ENCODE assay signal across 9 mouse cellular contexts in the genomic region with DNA sequence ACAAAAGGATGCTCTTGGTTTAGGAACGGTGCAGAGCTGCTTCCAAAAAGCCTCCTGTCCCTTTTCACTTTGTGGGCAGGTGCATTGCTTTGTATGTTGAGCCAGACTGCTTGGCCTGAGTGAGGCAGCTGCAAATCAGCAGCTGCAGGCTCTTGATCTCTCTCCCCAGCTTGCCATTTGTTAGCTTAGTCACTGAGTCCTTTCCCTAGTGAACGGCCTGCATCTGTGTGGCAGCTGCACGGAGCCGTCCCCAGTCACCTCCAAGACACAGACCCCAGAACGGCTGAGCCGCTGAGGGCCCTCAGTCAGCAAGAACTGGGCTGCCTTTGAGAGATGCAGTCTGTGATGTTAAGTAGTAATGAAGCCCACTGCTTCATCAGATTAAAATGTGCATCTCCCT.
DNase-seq lines count a peak whose midpoint lies in the region; ATAC-seq and TF ChIP-seq lines count a peak whose summit lies in the region.
"Had no signal": no experiment of that assay in that cellular context is flagged by ENCODE, and none has a peak within 500 bp of the region (broad histone marks: within the 10 kb centered on the region; RNA-seq: fewer than 3 reads in every experiment).

No protein-coding gene starts in this region.

- no peaks in the 10 kb centered on the region for H3K27me3 ChIP-seq in embryonic facial prominence, embryonic 10.5 days (replicated peaks; ENCODE audit: low read depth, poor library complexity, severe bottlenecking)
- H3K27me3 ChIP-seq in hindbrain, embryonic 12.5 days: no peaks in the 10 kb centered on the region
- no peaks in the 10 kb centered on the region for H3K27me3 ChIP-seq in midbrain, embryonic 14.5 days (ENCODE audit: control insufficient read depth, insufficient read depth, low read length)
- H3K27me3 ChIP-seq in kidney, embryonic 15.5 days: no peaks in the 10 kb centered on the region

- 49% methylated on average over 6 of the region's 6 CpGs for WGBS in embryonic facial prominence, embryonic 10.5 days
- WGBS in hindbrain, embryonic 12.5 days: 15% methylated on average over 6 of the region's 6 CpGs
- 6% methylated on average over 6 of the region's 6 CpGs for WGBS in midbrain, embryonic 14.5 days
- WGBS in kidney, embryonic 15.5 days: 39% methylated on average over 6 of the region's 6 CpGs

- DNase-seq in brain, embryonic 14.5 days (ENCODE audit: low read depth): peak; percentile 85
- DNase-seq in embryonic facial prominence, embryonic 10.5 days (ENCODE audit: low spot score): peak; percentile 39
- peak; percentile 67 for DNase-seq in midbrain, embryonic 14.5 days
- DNase-seq in thymus, postnatal 14 days: no peak
- no peak for DNase-seq in left cerebral cortex, adult 9 months (ENCODE audit: low spot score in 2 of 2)
- DNase-seq: cerebellum, postnatal 14 days; kidney, adult 11 months had no signal

- 0 out of 2 replicates have a peak overlapping the region, but pooled peaks have one; percentile 57 for H3K27ac ChIP-seq in embryonic facial prominence, embryonic 10.5 days (replicated peaks)
- H3K27ac ChIP-seq in hindbrain, embryonic 12.5 days: peak overlapping the region; percentile 71
- H3K27ac ChIP-seq in midbrain, embryonic 14.5 days (replicated peaks; ENCODE audit: low read depth, low read length): peak overlapping the region; percentile 71
- H3K27ac ChIP-seq in kidney, embryonic 15.5 days: no peak overlapping the region

- H3K4me1 ChIP-seq in embryonic facial prominence, embryonic 10.5 days: peaks cover 13% of the 10 kb centered on the region
- peaks cover 30% of the 10 kb centered on the region for H3K4me1 ChIP-seq in hindbrain, embryonic 12.5 days
- peaks cover 25% of the 10 kb centered on the region for H3K4me1 ChIP-seq in midbrain, embryonic 14.5 days (ENCODE audit: control insufficient read depth, insufficient read depth, low read length)
- no peaks in the 10 kb centered on the region for H3K4me1 ChIP-seq in kidney, embryonic 15.5 days

- TF ChIP-seq CTCF in brain, embryonic 14.5 days (IDR thresholded peaks at IDR 0.05; ENCODE audit: borderline replicate concordance, extremely low read depth, insufficient read depth, insufficient read length): no peak

- H3K36me3 ChIP-seq in embryonic facial prominence, embryonic 10.5 days (replicated peaks): no peaks in the 10 kb centered on the region
- no peaks in the 10 kb centered on the region for H3K36me3 ChIP-seq in hindbrain, embryonic 12.5 days
- no peaks in the 10 kb centered on the region for H3K36me3 ChIP-seq in midbrain, embryonic 14.5 days (ENCODE audit: control insufficient read depth, insufficient read depth, low read length)
- H3K36me3 ChIP-seq in kidney, embryonic 15.5 days: no peaks in the 10 kb centered on the region

- ATAC-seq in hindbrain, embryonic 12.5 days (ENCODE audit: low FRiP score): peak; percentile 74
- peak; percentile 57; the same call in 1 of the 2 replicates for ATAC-seq in midbrain, embryonic 14.5 days (ENCODE audit: low FRiP score, low TSS enrichment)
- no peak for ATAC-seq in kidney, embryonic 15.5 days (replicated peaks; ENCODE audit: low FRiP score)

- no peaks in the 10 kb centered on the region for H3K9me3 ChIP-seq in embryonic facial prominence, embryonic 10.5 days
- H3K9me3 ChIP-seq in hindbrain, embryonic 12.5 days (replicated peaks): no peaks in the 10 kb centered on the region
- no peaks in the 10 kb centered on the region for H3K9me3 ChIP-seq in midbrain, embryonic 14.5 days (ENCODE audit: control insufficient read depth, low read length)
- H3K9me3 ChIP-seq in kidney, embryonic 15.5 days (replicated peaks): no peaks in the 10 kb centered on the region

- H3K4me3 ChIP-seq in embryonic facial prominence, embryonic 10.5 days: no peak overlapping the region
- no peak overlapping the region for H3K4me3 ChIP-seq in hindbrain, embryonic 12.5 days
- H3K4me3 ChIP-seq in midbrain, embryonic 14.5 days (replicated peaks; ENCODE audit: low read depth, low read length): no peak overlapping the region
- H3K4me3 ChIP-seq in kidney, embryonic 15.5 days (replicated peaks): no peak overlapping the region

- H3K9ac ChIP-seq in hindbrain, embryonic 12.5 days: peak overlapping the region; percentile 38; the same call in 1 of the 2 replicates
- H3K9ac ChIP-seq in midbrain, embryonic 14.5 days (replicated peaks; ENCODE audit: low read length): peak overlapping the region; percentile 37; the same call in 1 of the 2 replicates
- H3K9ac ChIP-seq in kidney, embryonic 15.5 days: no peak overlapping the region

- H3K4me2 ChIP-seq in hindbrain, embryonic 12.5 days (replicated peaks): no peak overlapping the region
- no peak overlapping the region; the same call in 1 of the 2 replicates for H3K4me2 ChIP-seq in midbrain, embryonic 14.5 days (ENCODE audit: low read length)
- no peak overlapping the region for H3K4me2 ChIP-seq in kidney, embryonic 15.5 days

- TF ChIP-seq POLR2A in brain, embryonic 14.5 days (IDR thresholded peaks at IDR 0.05; ENCODE audit: borderline replicate concordance, extremely low read depth, insufficient read depth, insufficient read length, poor library complexity, severe bottlenecking): no peak

Comparison
In these comparisons a context has a peak if more than half of its experiments do, and no peak if none do; other contexts are left out.
1. DNase-seq: peak in brain, embryonic 14.5 days (single experiment), embryonic facial prominence, embryonic 10.5 days (single experiment) and midbrain, embryonic 14.5 days (single experiment); none in thymus, postnatal 14 days (single experiment) and left cerebral cortex, adult 9 months (0 of 2).